Mouse (Mus musculus) cerebellum, adult 9-10 months (tissue): Measurements from ENCODE around the gene Ddit4.

ENCODE experiments used
- DNase-seq: peaks from one replicate; pipeline ENCODE4 v3.0.0; 2022

Gene Ddit4

GRCm38 (mm10) chr10:59947296-59948073, 4.1 kb downstream of the Ddit4 start:
- DNase-seq: no peak

- no peak for DNase-seq
Measured at GRCm38 (mm10) chr10:59946362-59946761, 5.3 kb downstream of the Ddit4 start.

GRCm38 (mm10) chr10:59945416-59945815, 6.2 kb downstream of the Ddit4 start:
- no peak for DNase-seq

GRCm38 (mm10) chr10:59943421-59943989, 8.1 kb downstream of the Ddit4 start:
- peak; percentile 75 for DNase-seq

GRCm38 (mm10) chr10:59942847-59943420, 8.7 kb downstream of the Ddit4 start:
- DNase-seq: peak; percentile 86

GRCm38 (mm10) chr10:59942281-59942846, 9.3 kb downstream of the Ddit4 start:
- peak; percentile 79 for DNase-seq

- no peak for DNase-seq
Measured at GRCm38 (mm10) chr10:59939081-59939480, 12.6 kb downstream of the Ddit4 start.

- no peak for DNase-seq
Measured at GRCm38 (mm10) chr10:59938662-59939061, 13.0 kb downstream of the Ddit4 start.

GRCm38 (mm10) chr10:59936058-59936856, 15.4 kb downstream of the Ddit4 start:
- no peak for DNase-seq

- no peak for DNase-seq
Measured at GRCm38 (mm10) chr10:59934039-59934438, 17.6 kb downstream of the Ddit4 start.

GRCm38 (mm10) chr10:59932521-59932920, 19.1 kb downstream of the Ddit4 start:
- DNase-seq: no peak

GRCm38 (mm10) chr10:59930996-59931395, 20.6 kb downstream of the Ddit4 start:
- DNase-seq: no peak

- DNase-seq: no peak
Measured at GRCm38 (mm10) chr10:59929205-59929604, 22.4 kb downstream of the Ddit4 start.

- no peak for DNase-seq
Measured at GRCm38 (mm10) chr10:59924305-59924704, 27.3 kb downstream of the Ddit4 start.

- no peak for DNase-seq
Measured at GRCm38 (mm10) chr10:59923493-59923892, 28.1 kb downstream of the Ddit4 start.

GRCm38 (mm10) chr10:59920810-59921681, 30.6 kb downstream of the Ddit4 start:
- DNase-seq: peak; percentile 67

- DNase-seq: no peak
Measured at GRCm38 (mm10) chr10:59920485-59920809, 31.2 kb downstream of the Ddit4 start.

GRCm38 (mm10) chr10:59919494-59920181, 32.0 kb downstream of the Ddit4 start:
- no peak for DNase-seq

- no peak for DNase-seq
Measured at GRCm38 (mm10) chr10:59918111-59918510, 33.5 kb downstream of the Ddit4 start.

GRCm38 (mm10) chr10:59916649-59917048, 35.0 kb downstream of the Ddit4 start:
- DNase-seq: no peak

GRCm38 (mm10) chr10:59916159-59916558, 35.5 kb downstream of the Ddit4 start:
- no peak for DNase-seq
